Mouse (Mus musculus): ENCODE results near the gene Mrtfb. TPM values are rescaled to one million over a fixed set of nuclear protein-coding genes. Genes with fewer than 3 reads are reported as not detected.
"Not testable (repeated sequence)": the region's sequence is repeated elsewhere in the genome, so short reads cannot be mapped to it uniquely, and the experiment has no call there.

The Mrtfb gene
- polyA plus RNA-seq, 1 experiment from 2014 or later, result 19.1 TPM

GRCm38 (mm10) chr16:13331898-13332297, 75.6 kb downstream of the Mrtfb start:
- H3K27me3 ChIP-seq (ENCODE audit: control insufficient read depth, insufficient read depth, low read length), result no peaks in the 10 kb centered on the region
- H3K9ac ChIP-seq (ENCODE audit: low read length), result no peak overlapping the region
- ATAC-seq (ENCODE audit: low FRiP score) (no peak), DNase-seq (ENCODE audit: low spot score, missing footprints) (no peak)
- H3K4me1 ChIP-seq (ENCODE audit: control insufficient read depth, insufficient read depth, low read length), result no peaks in the 10 kb centered on the region
- no peak overlapping the region for H3K4me3 ChIP-seq (ENCODE audit: low read depth, low read length)
- H3K27ac ChIP-seq (ENCODE audit: low read depth, low read length), result no peak overlapping the region
- no peaks in the 10 kb centered on the region for H3K36me3 ChIP-seq (ENCODE audit: control insufficient read depth, insufficient read depth, low read length)
- H3K4me2 ChIP-seq, result no peak overlapping the region
- 76% methylated on average over 3 of the region's 3 CpGs for WGBS
- no peaks in the 10 kb centered on the region for H3K9me3 ChIP-seq (ENCODE audit: control insufficient read depth, low read length)

- Histone ChIP-seq H3K4me2 (no peak overlapping the region), H3K4me1 (ENCODE audit: control insufficient read depth, insufficient read depth, low read length) (no peaks in the 10 kb centered on the region), H3K27me3 (ENCODE audit: control insufficient read depth, insufficient read depth, low read length) (no peaks in the 10 kb centered on the region), H3K27ac (ENCODE audit: low read depth, low read length) (no peak overlapping the region), H3K36me3 (ENCODE audit: control insufficient read depth, insufficient read depth, low read length) (no peaks in the 10 kb centered on the region), H3K4me3 (ENCODE audit: low read depth, low read length) (no peak overlapping the region), H3K9ac (ENCODE audit: low read length) (no peak overlapping the region), H3K9me3 (ENCODE audit: control insufficient read depth, low read length) (no peaks in the 10 kb centered on the region)
- DNase-seq (ENCODE audit: low spot score, missing footprints) (no peak), ATAC-seq (ENCODE audit: low FRiP score) (no peak)
- WGBS, result 93% methylated on average over 2 of the region's 2 CpGs
Observed at GRCm38 (mm10) chr16:13332536-13332935, 76.3 kb downstream of the Mrtfb start.

DNA sequence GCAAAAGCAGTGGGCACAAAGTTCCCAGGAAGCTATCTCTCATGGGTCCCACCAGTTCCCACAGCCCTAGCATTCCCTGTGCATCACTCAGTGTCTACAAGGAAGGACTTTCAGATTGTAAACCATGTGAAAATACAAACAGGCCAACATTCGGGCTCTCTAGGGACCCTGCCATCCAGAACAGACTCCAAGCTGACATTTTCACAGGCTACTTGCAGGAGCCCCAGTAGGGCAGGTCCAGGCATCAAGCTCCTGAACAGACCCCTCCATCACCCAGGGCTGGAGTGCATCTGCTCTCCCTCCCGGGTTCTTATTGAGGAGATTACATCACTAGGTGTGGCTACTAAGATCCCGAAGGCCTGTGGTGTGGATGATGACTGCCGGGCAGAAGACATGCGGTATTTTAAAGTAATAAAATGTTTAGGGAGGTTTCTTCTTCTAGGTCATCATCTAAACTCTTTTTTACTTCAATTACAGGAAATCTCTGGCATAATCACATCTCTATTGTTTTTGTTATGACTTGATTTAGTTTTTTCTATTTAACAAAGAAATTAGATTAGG, 77.6 kb downstream of the Mrtfb start:
- WGBS, result 87% methylated on average over 5 of the region's 5 CpGs
- no peak overlapping the region for H3K4me2 ChIP-seq
- no peak for DNase-seq (ENCODE audit: low spot score, missing footprints)
- H3K4me3 ChIP-seq (ENCODE audit: low read depth, low read length), result no peak overlapping the region
- H3K36me3 ChIP-seq (ENCODE audit: control insufficient read depth, insufficient read depth, low read length), result no peaks in the 10 kb centered on the region
- H3K9me3 ChIP-seq (ENCODE audit: control insufficient read depth, low read length), result no peaks in the 10 kb centered on the region
- no peaks in the 10 kb centered on the region for H3K4me1 ChIP-seq (ENCODE audit: control insufficient read depth, insufficient read depth, low read length)
- no peak overlapping the region for H3K9ac ChIP-seq (ENCODE audit: low read length)
- H3K27ac ChIP-seq (ENCODE audit: low read depth, low read length), result no peak overlapping the region
- H3K27me3 ChIP-seq (ENCODE audit: control insufficient read depth, insufficient read depth, low read length), result no peaks in the 10 kb centered on the region
- ATAC-seq (ENCODE audit: low FRiP score), result no peak

DNA sequence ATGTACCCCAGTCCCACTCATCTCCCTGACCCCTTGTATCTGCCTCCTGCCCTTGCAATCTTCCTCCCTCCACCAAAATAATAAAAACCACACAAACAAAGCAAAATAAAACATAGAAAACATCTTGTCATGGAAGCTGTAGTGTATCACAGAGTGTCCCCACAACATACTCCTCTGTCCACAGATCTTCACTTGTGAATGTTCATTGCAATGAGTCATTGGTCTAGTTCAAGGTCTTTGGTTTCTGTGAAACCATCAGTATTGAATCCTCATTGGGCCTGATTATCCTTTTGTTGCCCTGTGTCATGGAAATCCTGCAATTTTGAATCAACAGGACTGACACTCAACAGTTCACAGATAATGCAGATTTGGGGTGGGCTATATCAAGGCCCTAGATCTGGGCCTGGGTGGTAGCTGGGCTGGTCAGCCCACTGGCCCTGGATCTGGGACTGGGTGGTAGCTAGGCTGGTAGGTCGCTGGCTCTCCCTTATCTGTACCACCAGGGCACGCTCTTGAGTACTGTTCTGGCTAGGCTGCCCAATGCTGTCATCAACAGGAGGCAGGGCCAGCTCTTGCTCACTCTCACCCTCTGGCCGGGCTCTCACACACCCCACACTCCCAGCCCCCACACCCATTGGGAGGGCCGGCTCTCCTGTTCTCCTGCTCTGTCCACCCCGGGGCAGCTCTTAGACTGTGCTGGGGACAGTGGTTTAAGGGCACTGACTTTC, 80.4 kb downstream of the Mrtfb start:
- no peak overlapping the region for H3K4me3 ChIP-seq (ENCODE audit: low read depth, low read length)

DNA sequence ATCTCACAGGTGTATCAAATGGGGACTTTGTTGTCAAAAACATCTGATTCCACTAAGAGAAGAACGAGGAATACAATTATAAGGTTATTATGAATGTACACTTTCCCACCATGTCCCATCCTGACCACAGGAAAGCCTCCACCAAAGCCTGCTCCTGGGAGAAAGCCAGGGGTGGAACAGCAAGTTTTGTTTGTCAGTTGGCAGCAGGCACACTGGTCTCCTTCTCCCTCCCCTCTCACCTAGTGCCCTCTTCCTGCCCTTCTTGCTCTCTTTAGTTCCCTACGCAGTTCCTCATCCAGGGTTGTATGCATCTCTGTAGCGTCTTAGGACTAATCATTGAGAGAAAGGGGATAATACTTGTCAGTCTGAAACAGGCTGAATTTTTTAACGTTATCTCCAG, 81.8 kb downstream of the Mrtfb start:
- no peak overlapping the region for H3K27ac ChIP-seq (ENCODE audit: low read depth, low read length)
- no peak overlapping the region for H3K9ac ChIP-seq (ENCODE audit: low read length)
- no peaks in the 10 kb centered on the region for H3K4me1 ChIP-seq (ENCODE audit: control insufficient read depth, insufficient read depth, low read length)
- no peak overlapping the region for H3K4me2 ChIP-seq
- 82% methylated on average over 4 of the region's 4 CpGs for WGBS
- H3K9me3 ChIP-seq (ENCODE audit: control insufficient read depth, low read length), result no peaks in the 10 kb centered on the region
- no peaks in the 10 kb centered on the region for H3K36me3 ChIP-seq (ENCODE audit: control insufficient read depth, insufficient read depth, low read length)
- no peaks in the 10 kb centered on the region for H3K27me3 ChIP-seq (ENCODE audit: control insufficient read depth, insufficient read depth, low read length)
- H3K4me3 ChIP-seq (ENCODE audit: low read depth, low read length), result no peak overlapping the region
- DNase-seq (ENCODE audit: low spot score, missing footprints) (no peak), ATAC-seq (ENCODE audit: low FRiP score) (no peak)

More for the DNA sequence above, 80.4 kb downstream of the Mrtfb start:
- H3K27ac ChIP-seq (ENCODE audit: low read depth, low read length), result no peak overlapping the region
- no peaks in the 10 kb centered on the region for H3K36me3 ChIP-seq (ENCODE audit: control insufficient read depth, insufficient read depth, low read length)
- ATAC-seq (ENCODE audit: low FRiP score) (no peak), DNase-seq (ENCODE audit: low spot score, missing footprints) (no peak)
- no peak overlapping the region for H3K9ac ChIP-seq (ENCODE audit: low read length)
- WGBS, result 75% methylated on average over 5 of the region's 5 CpGs
- no peaks in the 10 kb centered on the region for H3K4me1 ChIP-seq (ENCODE audit: control insufficient read depth, insufficient read depth, low read length)
- H3K4me2 ChIP-seq, result no peak overlapping the region
- no peaks in the 10 kb centered on the region for H3K9me3 ChIP-seq (ENCODE audit: control insufficient read depth, low read length)
- no peaks in the 10 kb centered on the region for H3K27me3 ChIP-seq (ENCODE audit: control insufficient read depth, insufficient read depth, low read length)

DNA sequence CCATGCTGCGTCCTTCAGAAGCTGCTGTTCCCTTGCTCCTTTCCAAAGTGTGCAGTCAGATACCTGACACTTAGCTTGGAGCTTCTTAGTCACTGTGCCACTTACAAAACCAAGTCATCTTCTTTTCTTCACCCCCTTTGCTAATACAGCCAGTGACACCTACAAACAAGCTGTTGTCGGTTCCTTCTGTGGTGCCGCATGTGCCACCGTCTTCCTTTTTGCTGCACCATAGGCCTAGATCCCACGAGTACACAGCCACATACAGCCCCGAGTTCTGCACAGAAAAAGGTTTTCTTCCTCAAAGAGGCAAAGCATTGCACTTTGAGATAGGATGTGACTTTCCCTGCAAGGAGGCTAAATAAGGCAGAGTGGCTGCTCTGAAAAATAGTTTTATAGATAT, 83.2 kb downstream of the Mrtfb start:
- H3K27me3 ChIP-seq (ENCODE audit: control insufficient read depth, insufficient read depth, low read length), result no peaks in the 10 kb centered on the region
- ATAC-seq (ENCODE audit: low FRiP score) (no peak), DNase-seq (ENCODE audit: low spot score, missing footprints) (no peak)
- no peaks in the 10 kb centered on the region for H3K9me3 ChIP-seq (ENCODE audit: control insufficient read depth, low read length)
- no peak overlapping the region for H3K9ac ChIP-seq (ENCODE audit: low read length)
- no peaks in the 10 kb centered on the region for H3K36me3 ChIP-seq (ENCODE audit: control insufficient read depth, insufficient read depth, low read length)
- H3K4me3 ChIP-seq (ENCODE audit: low read depth, low read length), result no peak overlapping the region
- no peak overlapping the region for H3K27ac ChIP-seq (ENCODE audit: low read depth, low read length)
- no peak overlapping the region for H3K4me2 ChIP-seq
- WGBS, result 90% methylated on average over 6 of the region's 6 CpGs
- H3K4me1 ChIP-seq (ENCODE audit: control insufficient read depth, insufficient read depth, low read length), result no peaks in the 10 kb centered on the region

DNA sequence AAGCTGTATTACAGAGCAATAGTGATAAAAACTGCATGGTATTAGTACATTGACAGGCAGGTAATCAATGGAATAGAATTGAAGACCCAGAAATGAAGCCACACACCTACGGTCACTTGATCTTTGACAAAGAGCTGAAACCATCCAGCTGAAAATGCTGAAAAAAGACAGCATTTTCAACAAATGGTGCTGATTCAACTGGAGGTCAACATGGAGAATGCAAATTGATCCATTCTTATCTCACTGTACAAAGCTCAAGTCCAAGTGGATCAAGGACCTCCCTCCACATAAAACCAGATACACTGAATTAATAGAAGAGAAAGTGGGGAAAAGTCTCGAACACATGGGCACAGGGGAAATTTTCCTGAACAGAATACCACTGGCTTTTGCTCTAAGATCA, 89.5 kb downstream of the Mrtfb start:
- ATAC-seq (ENCODE audit: low FRiP score), result not testable (repeated sequence)
- 95% methylated on average over 2 of the region's 2 CpGs for WGBS

DNA sequence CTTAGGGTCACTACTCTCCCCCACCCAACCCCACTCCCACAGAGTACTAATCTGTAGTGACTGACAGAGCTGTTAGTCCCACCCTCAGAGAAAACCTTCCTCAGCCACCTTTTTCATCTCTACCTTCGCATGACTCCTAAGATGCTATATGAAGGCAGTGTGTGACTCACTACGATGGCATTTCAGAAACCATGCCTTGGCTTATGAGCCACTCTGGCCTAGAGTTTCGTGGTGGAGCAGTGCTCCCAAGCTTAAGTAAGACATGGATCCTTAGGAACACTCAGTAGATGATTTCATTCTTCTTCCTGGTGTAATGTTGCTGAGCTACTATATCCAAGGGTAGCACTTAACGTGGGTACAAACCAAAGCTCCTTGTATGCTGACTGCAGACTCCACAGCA, 94.4 kb downstream of the Mrtfb start:
- DNase-seq (ENCODE audit: low spot score, missing footprints) (no peak), ATAC-seq (ENCODE audit: low FRiP score) (no peak)
- Histone ChIP-seq H3K36me3 (ENCODE audit: control insufficient read depth, insufficient read depth, low read length) (no peaks in the 10 kb centered on the region), H3K4me3 (ENCODE audit: low read depth, low read length) (no peak overlapping the region), H3K27me3 (ENCODE audit: control insufficient read depth, insufficient read depth, low read length) (no peaks in the 10 kb centered on the region), H3K4me1 (ENCODE audit: control insufficient read depth, insufficient read depth, low read length) (peaks cover 7% of the 10 kb centered on the region; the same call in 1 of the 2 replicates), H3K9ac (ENCODE audit: low read length) (no peak overlapping the region), H3K9me3 (ENCODE audit: control insufficient read depth, low read length) (no peaks in the 10 kb centered on the region), H3K27ac (ENCODE audit: low read depth, low read length) (no peak overlapping the region), H3K4me2 (no peak overlapping the region)
- WGBS, result 91% methylated on average over 4 of the region's 4 CpGs

More for the DNA sequence above, 89.5 kb downstream of the Mrtfb start:
- H3K4me2 ChIP-seq; H3K4me3 ChIP-seq (ENCODE audit: low read depth, low read length); DNase-seq (ENCODE audit: low spot score, missing footprints); H3K27ac ChIP-seq (ENCODE audit: low read depth, low read length); H3K9me3 ChIP-seq (ENCODE audit: control insufficient read depth, low read length); H3K36me3 ChIP-seq (ENCODE audit: control insufficient read depth, insufficient read depth, low read length); H3K27me3 ChIP-seq (ENCODE audit: control insufficient read depth, insufficient read depth, low read length); H3K4me1 ChIP-seq (ENCODE audit: control insufficient read depth, insufficient read depth, low read length); H3K9ac ChIP-seq (ENCODE audit: low read length): not testable (repeated sequence)

GRCm38 (mm10) chr16:13351268-13351667, 95.0 kb downstream of the Mrtfb start:
- Histone ChIP-seq H3K27ac (ENCODE audit: low read depth, low read length) (no peak overlapping the region), H3K36me3 (ENCODE audit: control insufficient read depth, insufficient read depth, low read length) (no peaks in the 10 kb centered on the region), H3K9ac (ENCODE audit: low read length) (no peak overlapping the region), H3K9me3 (ENCODE audit: control insufficient read depth, low read length) (no peaks in the 10 kb centered on the region), H3K27me3 (ENCODE audit: control insufficient read depth, insufficient read depth, low read length) (no peaks in the 10 kb centered on the region), H3K4me3 (ENCODE audit: low read depth, low read length) (no peak overlapping the region), H3K4me2 (no peak overlapping the region), H3K4me1 (ENCODE audit: control insufficient read depth, insufficient read depth, low read length) (peaks cover 7% of the 10 kb centered on the region; the same call in 1 of the 2 replicates)
- DNase-seq (ENCODE audit: low spot score, missing footprints) (no peak), ATAC-seq (ENCODE audit: low FRiP score) (no peak)
